Mouse (Mus musculus): ENCODE results near the gene Ubr1. TPM values are rescaled to one million over a fixed set of nuclear protein-coding genes. Genes with fewer than 3 reads are reported as not detected.
A peak's percentile ranks its signal among the peaks of the same experiment; 100 is the strongest.

The Ubr1 gene
- total and polyA plus RNA-seq, 2 experiments: 14.4 to 16.1 TPM

DNA sequence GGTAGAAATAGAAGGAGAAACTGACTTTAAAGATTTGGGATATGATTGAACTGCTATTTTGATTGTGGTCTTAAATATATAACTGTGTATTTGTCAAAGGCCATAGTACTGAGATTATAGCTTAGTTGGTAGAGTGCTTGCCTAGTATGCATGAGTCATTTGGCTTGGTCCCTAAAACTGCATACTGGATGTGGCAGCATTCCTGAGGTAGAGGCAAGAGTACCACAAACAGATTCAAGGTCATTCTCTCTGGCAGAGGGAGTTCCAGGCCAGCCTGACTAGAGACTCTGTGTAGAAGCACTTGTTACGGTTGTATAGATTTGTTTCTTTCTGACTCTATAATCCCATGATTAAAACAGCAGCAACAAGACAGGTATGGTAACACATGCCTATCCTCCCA lies 9.3 kb upstream of the Ubr1 start:
- Histone ChIP-seq H3K36me3 (ENCODE audit: control insufficient read depth, insufficient read depth, low read length) (peaks cover 10% of the 10 kb centered on the region), H3K27me3 (ENCODE audit: control insufficient read depth, insufficient read depth, low read length) (no peaks in the 10 kb centered on the region), H3K79me2 (ENCODE audit: control insufficient read depth, insufficient read depth, low read length) (no peaks in the 10 kb centered on the region), H3K4me1 (ENCODE audit: control insufficient read depth, insufficient read depth, low read length) (peaks cover 3% of the 10 kb centered on the region; the same call in 1 of the 2 replicates), H3K27ac (replicated peaks; ENCODE audit: insufficient read depth, low read depth, low read length) (no peak overlapping the region), H3K9ac (ENCODE audit: low read depth, low read length) (no peak overlapping the region), H3K4me3 (ENCODE audit: insufficient read depth, low read depth, low read length) (no peak overlapping the region)
- no peak for DNase-seq (ENCODE audit: extremely low read depth, low read depth, low spot score)
- WGBS: 85% methylated on average over 1 of the region's 1 CpGs
- no peak for TF ChIP-seq CTCF (IDR thresholded peaks at IDR 0.05; ENCODE audit: low read depth, low read length)
- TF ChIP-seq POLR2A (IDR thresholded peaks at IDR 0.05; ENCODE audit: extremely low read depth, insufficient read depth, low read length): no peak

DNA sequence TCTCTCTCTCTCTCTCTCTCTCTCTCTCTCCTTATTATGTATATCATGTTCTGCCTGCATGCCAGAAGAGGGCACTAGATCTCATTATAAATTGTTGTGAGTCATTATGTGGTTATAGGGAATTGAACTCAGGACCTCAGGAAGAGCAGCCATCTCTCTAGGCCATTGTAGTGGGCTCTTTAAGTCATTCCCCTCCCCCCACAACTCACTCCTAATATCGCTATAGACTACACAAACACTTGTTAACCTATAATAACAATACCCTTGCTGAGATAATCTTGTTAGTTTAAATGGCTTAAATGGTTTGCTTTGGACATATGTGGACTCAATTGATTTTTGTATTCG lies 8.2 kb upstream of the Ubr1 start:
- peaks cover 10% of the 10 kb centered on the region for H3K36me3 ChIP-seq (ENCODE audit: control insufficient read depth, insufficient read depth, low read length)
- H3K4me1 ChIP-seq (ENCODE audit: control insufficient read depth, insufficient read depth, low read length): peaks cover 3% of the 10 kb centered on the region; the same call in 1 of the 2 replicates
- H3K79me2 ChIP-seq (ENCODE audit: control insufficient read depth, insufficient read depth, low read length): no peaks in the 10 kb centered on the region

DNA sequence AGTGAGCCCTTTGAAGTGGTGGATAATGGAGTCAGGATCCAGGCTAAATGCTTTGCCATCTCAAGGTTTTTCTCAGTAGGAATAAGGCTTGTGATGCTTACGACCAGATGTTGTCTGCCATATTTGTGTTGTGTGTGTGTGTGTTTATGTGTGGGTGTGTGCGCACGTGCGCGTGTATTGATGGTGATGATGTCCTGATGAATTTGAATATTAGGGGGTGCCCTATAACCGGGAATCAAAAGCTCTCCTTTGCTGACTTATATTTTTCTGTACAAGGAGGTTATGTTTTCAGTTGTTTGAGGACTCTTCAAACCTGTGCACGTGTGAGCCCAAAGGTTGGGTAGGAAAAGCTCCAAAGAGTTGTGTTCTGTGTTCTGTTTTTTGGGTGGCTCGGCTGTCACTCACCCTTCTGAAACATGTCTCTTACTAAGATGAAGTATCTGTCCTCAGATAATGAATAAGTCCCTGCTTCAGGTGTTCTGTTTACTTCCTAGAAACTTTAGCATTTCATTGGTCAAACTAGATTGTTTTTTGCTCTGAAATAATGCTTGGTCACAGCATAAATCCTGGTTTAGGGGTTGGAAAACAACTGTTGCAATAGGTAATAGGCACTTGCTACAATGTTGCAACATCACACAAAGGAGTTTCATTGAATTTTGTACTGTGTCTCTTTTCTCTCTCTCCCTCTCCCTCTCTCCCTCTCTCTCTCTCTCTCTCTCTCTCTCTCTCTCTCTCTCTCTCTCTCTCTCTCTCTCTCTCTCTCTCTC lies 7.6 kb upstream of the Ubr1 start:
- 76% methylated on average over 8 of the region's 8 CpGs for WGBS
- H3K27me3 ChIP-seq (ENCODE audit: control insufficient read depth, insufficient read depth, low read length): no peaks in the 10 kb centered on the region
- H3K4me3 ChIP-seq (ENCODE audit: insufficient read depth, low read depth, low read length): peak overlapping the region; percentile 71; the same call in 1 of the 2 replicates
- no peak for TF ChIP-seq POLR2A (IDR thresholded peaks at IDR 0.05; ENCODE audit: extremely low read depth, insufficient read depth, low read length)
- no peak for TF ChIP-seq CTCF (IDR thresholded peaks at IDR 0.05; ENCODE audit: low read depth, low read length)
- peaks cover 3% of the 10 kb centered on the region; the same call in 1 of the 2 replicates for H3K4me1 ChIP-seq (ENCODE audit: control insufficient read depth, insufficient read depth, low read length)
- peak; percentile 64 for DNase-seq (ENCODE audit: extremely low read depth, low read depth, low spot score)
- peaks cover 10% of the 10 kb centered on the region for H3K36me3 ChIP-seq (ENCODE audit: control insufficient read depth, insufficient read depth, low read length)
- no peaks in the 10 kb centered on the region for H3K79me2 ChIP-seq (ENCODE audit: control insufficient read depth, insufficient read depth, low read length)
- H3K27ac ChIP-seq (replicated peaks; ENCODE audit: insufficient read depth, low read depth, low read length): peak overlapping the region; percentile 64
- H3K9ac ChIP-seq (ENCODE audit: low read depth, low read length): peak overlapping the region; percentile 79; the same call in 1 of the 2 replicates

More for the DNA sequence above, 8.2 kb upstream of the Ubr1 start:
- DNase-seq (ENCODE audit: extremely low read depth, low read depth, low spot score): peak; percentile 21
- Histone ChIP-seq H3K4me3 (ENCODE audit: insufficient read depth, low read depth, low read length) (no peak overlapping the region), H3K9ac (ENCODE audit: low read depth, low read length) (no peak overlapping the region), H3K27ac (replicated peaks; ENCODE audit: insufficient read depth, low read depth, low read length) (no peak overlapping the region), H3K27me3 (ENCODE audit: control insufficient read depth, insufficient read depth, low read length) (no peaks in the 10 kb centered on the region)
- WGBS: 36% methylated on average over 2 of the region's 2 CpGs
- TF ChIP-seq CTCF (IDR thresholded peaks at IDR 0.05; ENCODE audit: low read depth, low read length): no peak
- no peak for TF ChIP-seq POLR2A (IDR thresholded peaks at IDR 0.05; ENCODE audit: extremely low read depth, insufficient read depth, low read length)

DNA sequence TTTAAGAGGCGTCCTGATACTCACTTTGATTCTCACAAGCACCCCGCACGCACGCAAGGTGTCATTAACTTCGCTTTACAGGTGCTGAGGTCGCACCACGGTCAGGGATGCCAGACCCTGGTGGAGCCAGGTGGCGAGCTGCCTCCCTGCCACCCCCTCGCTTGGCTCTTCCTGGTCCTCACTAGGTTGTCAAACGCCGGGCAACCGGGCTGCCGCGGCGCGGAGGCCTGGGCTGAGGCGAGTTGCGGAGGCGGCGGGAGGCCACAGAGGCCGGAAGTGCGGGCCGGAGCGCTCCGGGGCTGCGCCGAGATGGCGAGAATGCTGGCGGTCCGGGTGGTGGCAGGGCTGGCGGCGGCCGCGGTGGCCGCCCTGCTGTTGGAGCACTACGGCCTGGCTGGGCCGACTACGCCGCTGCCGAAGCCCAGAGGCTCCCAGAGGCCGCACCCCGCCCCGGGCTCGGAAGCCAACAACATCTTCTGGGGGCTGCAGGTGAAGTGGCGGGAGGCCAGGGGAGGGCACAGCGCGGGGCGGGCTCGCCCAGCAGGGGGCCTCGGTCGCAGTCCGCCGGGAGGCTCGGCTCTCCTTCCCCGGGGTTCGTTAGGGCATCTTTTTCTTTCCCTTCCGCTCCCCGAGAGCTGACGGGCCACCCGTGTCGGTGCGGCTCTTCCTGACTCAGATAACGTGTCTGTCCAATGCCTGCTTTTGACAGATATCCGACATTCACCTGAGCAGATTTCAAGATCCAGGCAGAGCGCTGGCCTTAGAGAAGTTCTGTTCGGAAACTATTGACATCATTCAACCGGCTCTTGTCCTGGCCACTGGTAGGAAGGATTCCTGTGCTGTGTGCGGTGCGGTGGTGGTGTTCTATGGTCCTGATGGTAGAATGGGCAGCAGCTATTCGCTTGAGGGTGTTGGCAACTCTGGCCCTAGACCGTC lies 6.7 kb upstream of the Ubr1 start, which contains the start of gene Tmem62:
Gene Tmem62 (plus strand): TSS at position 28 of the 936 bp plus-strand sequence.
- peaks cover 3% of the 10 kb centered on the region for H3K4me1 ChIP-seq (ENCODE audit: control insufficient read depth, insufficient read depth, low read length)
- TF ChIP-seq POLR2A (IDR thresholded peaks at IDR 0.05; ENCODE audit: extremely low read depth, insufficient read depth, low read length) (0 out of 2 replicates have a peak, but pooled peaks have one; percentile 2), CTCF (IDR thresholded peaks at IDR 0.05; ENCODE audit: low read depth, low read length) (peak; percentile 48)
- peak within 1 kb of the TSS; percentile 79 for H3K9ac ChIP-seq (ENCODE audit: low read depth, low read length)
- WGBS: 2% methylated on average over 71 of the region's 71 CpGs
- peak; percentile 62 for DNase-seq (ENCODE audit: extremely low read depth, low read depth, low spot score)
- H3K79me2 ChIP-seq (ENCODE audit: control insufficient read depth, insufficient read depth, low read length): no peaks in the 10 kb centered on the region
- peak within 1 kb of the TSS; percentile 64 for H3K27ac ChIP-seq (replicated peaks; ENCODE audit: insufficient read depth, low read depth, low read length)
- no peaks in the 10 kb centered on the region for H3K27me3 ChIP-seq (ENCODE audit: control insufficient read depth, insufficient read depth, low read length)
- peaks cover 8% of the 10 kb centered on the region for H3K36me3 ChIP-seq (ENCODE audit: control insufficient read depth, insufficient read depth, low read length)
- H3K4me3 ChIP-seq (ENCODE audit: insufficient read depth, low read depth, low read length): peak within 1 kb of the TSS; percentile 71

DNA sequence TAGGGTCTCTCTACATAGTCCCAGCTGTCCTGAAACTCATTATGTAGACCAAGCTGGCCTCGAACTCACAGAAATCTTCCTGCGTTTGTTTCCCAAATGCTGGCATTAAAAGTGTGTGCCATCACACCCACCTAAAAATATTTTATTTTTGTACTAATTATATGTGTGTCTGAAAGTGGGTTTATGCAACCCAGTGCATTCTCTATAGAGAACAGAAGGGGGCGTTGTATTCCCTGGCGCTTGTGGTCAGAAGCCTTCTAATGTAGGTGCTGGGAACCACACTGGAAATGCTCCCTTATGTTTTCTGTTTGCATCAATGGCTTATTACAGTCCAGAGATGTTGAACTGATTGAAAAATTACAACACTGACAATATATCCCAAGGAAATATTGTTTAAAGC lies 5.8 kb upstream of the Ubr1 start:
- H3K27me3 ChIP-seq (ENCODE audit: control insufficient read depth, insufficient read depth, low read length): no peaks in the 10 kb centered on the region
- no peaks in the 10 kb centered on the region for H3K79me2 ChIP-seq (ENCODE audit: control insufficient read depth, insufficient read depth, low read length)
- H3K9ac ChIP-seq (ENCODE audit: low read depth, low read length): no peak overlapping the region
- H3K4me3 ChIP-seq (ENCODE audit: insufficient read depth, low read depth, low read length): no peak overlapping the region
- H3K4me1 ChIP-seq (ENCODE audit: control insufficient read depth, insufficient read depth, low read length): peaks cover 3% of the 10 kb centered on the region
- WGBS: 66% methylated on average over 4 of the region's 4 CpGs
- TF ChIP-seq POLR2A (IDR thresholded peaks at IDR 0.05; ENCODE audit: extremely low read depth, insufficient read depth, low read length) (no peak), CTCF (IDR thresholded peaks at IDR 0.05; ENCODE audit: low read depth, low read length) (no peak)
- DNase-seq (ENCODE audit: extremely low read depth, low read depth, low spot score): no peak
- H3K36me3 ChIP-seq (ENCODE audit: control insufficient read depth, insufficient read depth, low read length): peaks cover 7% of the 10 kb centered on the region
- no peak overlapping the region for H3K27ac ChIP-seq (replicated peaks; ENCODE audit: insufficient read depth, low read depth, low read length)
